Mouse (Mus musculus) thymus, adult 2 months (tissue): Measurements from ENCODE around the gene Lhpp. TPM values are rescaled to one million over a fixed set of nuclear protein-coding genes. Genes with fewer than 3 reads are reported as not detected.

Experiments used
- DNase-seq: peaks from one replicate; pipeline ENCODE4 v3.0.0; 2021
- H3K27ac ChIP-seq: fragments of 200-500 bp; 2 replicates; pipeline ENCODE4 v1.5.1; 2012; ENCODE audit warnings: low read length, control low read depth; ENCODE audit not compliant: control insufficient read depth, insufficient read depth
- H3K27me3 ChIP-seq: fragments of 200-500 bp; 2 replicates; pipeline ENCODE4 v1.6.1; 2012; ENCODE audit warnings: mild to moderate bottlenecking, low read length, moderate library complexity, mixed read lengths; ENCODE audit not compliant: control insufficient read depth, insufficient read depth
- H3K36me3 ChIP-seq: fragments of 200-500 bp; 2 replicates; pipeline ENCODE4 v1.6.1; 2012; ENCODE audit warnings: mild to moderate bottlenecking, low read length, moderate library complexity; ENCODE audit not compliant: control insufficient read depth, insufficient read depth
- H3K4me1 ChIP-seq: fragments of 200-500 bp; replicated peaks from 2 replicates; pipeline ENCODE4 v1.6.1; 2012; ENCODE audit warnings: low read length; ENCODE audit not compliant: control insufficient read depth, insufficient read depth
- H3K4me3 ChIP-seq: fragments of 200-500 bp; 2 replicates; pipeline ENCODE4 v1.5.1; 2012; ENCODE audit warnings: mild to moderate bottlenecking, low read length, control low read depth, moderate library complexity; ENCODE audit not compliant: control insufficient read depth, insufficient read depth
- CTCF ChIP-seq: fragments of 200-500 bp; IDR thresholded peaks from 2 replicates; pipeline ENCODE4 v1.5.1; 2012; ENCODE audit warnings: mild to moderate bottlenecking, control low read depth, low read length, moderate library complexity, borderline replicate concordance; ENCODE audit not compliant: control insufficient read depth, poor library complexity, insufficient read depth; ENCODE audit errors: extremely low read depth
- POLR2A ChIP-seq: fragments of 200-500 bp; IDR thresholded peaks from 2 replicates; pipeline ENCODE4 v1.6.1; 2012; ENCODE audit warnings: mild to moderate bottlenecking, low read length, control low read depth, moderate library complexity; ENCODE audit not compliant: control insufficient read depth, poor library complexity, insufficient read depth; ENCODE audit errors: extremely low read depth
- WGBS: fragments of 180-500 bp; shearing (Covaris S2); methylation state at CpG from one replicate; pipeline ENCODE4 v1.1.7; 2018; 5-methylcytosine and 5-hydroxymethylcytosine counted together
- polyA plus RNA-seq: library from polyadenylated mRNA; depleted of rRNA; stranded (reverse); fragments of >200 nt; gene quantifications from 2 replicates; pipeline ENCODE4 v1.2.3, GENCODE M21; 2012

Gene Lhpp
- polyA plus RNA-seq, 1 experiment, result 12.0 TPM

DNA sequence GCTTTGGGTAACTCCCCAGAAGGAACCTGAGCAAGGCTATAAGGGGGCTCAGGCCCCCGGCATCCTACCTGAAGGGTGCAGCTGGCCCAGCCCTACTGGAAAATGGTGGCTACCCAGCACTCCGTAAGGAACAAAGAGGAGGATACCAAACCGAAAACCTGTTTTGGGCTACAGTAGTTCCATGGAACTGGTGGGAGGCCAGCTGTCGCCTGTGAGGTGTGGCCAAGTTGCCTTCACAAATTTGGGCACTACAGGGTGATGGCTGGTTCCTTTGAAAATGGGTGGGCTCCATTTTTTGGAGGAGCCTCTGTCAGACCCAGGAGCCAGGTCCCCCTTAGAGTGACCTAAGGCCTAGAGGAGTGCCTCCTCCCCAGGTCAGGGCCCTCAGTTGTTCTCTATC is 104.8 kb downstream of the Lhpp start:
- DNase-seq, result no peak
- WGBS, result 96% methylated on average over 4 of the region's 4 CpGs
- Histone ChIP-seq H3K36me3 (peaks cover 21% of the 10 kb centered on the region), H3K27ac (no peak overlapping the region), H3K4me3 (no peak overlapping the region), H3K27me3 (no peaks in the 10 kb centered on the region), H3K4me1 (peaks cover 8% of the 10 kb centered on the region; the same call in 1 of the 2 replicates)
- TF ChIP-seq POLR2A (no peak), CTCF (no peak)

GRCm38 (mm10) chr7:132719570-132719969 is 109.1 kb downstream of the Lhpp start:
- Histone ChIP-seq H3K4me1 (peaks cover 9% of the 10 kb centered on the region), H3K36me3 (peaks cover 11% of the 10 kb centered on the region), H3K4me3 (no peak overlapping the region), H3K27me3 (no peaks in the 10 kb centered on the region), H3K27ac (no peak overlapping the region)
- no peak for TF ChIP-seq POLR2A
- no peak for TF ChIP-seq CTCF
- 95% methylated on average over 4 of the region's 4 CpGs for WGBS
- DNase-seq, result no peak

DNA sequence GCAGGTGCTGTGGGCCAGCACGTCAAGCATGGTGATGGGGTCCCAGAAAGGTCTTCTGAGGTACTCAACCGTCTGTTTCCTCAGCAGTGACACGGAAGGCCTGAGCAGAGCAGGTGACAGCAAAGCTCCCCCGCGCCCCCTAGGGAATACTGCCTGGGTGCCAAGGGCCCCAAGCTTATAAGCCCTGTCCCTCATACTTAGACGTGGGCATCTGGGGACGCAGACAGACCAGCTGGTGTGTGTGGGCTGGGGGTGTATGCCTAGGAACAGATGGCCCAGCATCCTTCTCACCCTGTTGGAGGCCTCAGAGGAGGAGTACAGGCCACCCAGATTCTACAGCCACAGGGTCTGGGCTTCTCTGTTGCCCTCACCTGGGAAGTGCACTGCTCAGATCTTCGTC is 110.1 kb downstream of the Lhpp start:
- Histone ChIP-seq H3K27me3 (no peaks in the 10 kb centered on the region), H3K4me1 (peaks cover 9% of the 10 kb centered on the region), H3K4me3 (no peak overlapping the region), H3K36me3 (peaks cover under 1% of the 10 kb centered on the region), H3K27ac (no peak overlapping the region)
- no peak for DNase-seq
- TF ChIP-seq POLR2A, result no peak
- no peak for TF ChIP-seq CTCF
- WGBS, result 96% methylated on average over 8 of the region's 8 CpGs

- H3K27me3 ChIP-seq, result no peaks in the 10 kb centered on the region
- 96% methylated on average over 12 of the region's 12 CpGs for WGBS
- H3K36me3 ChIP-seq, result no peaks in the 10 kb centered on the region
- H3K4me1 ChIP-seq, result peaks cover 9% of the 10 kb centered on the region
- H3K27ac ChIP-seq, result no peak overlapping the region
- DNase-seq, result no peak
- H3K4me3 ChIP-seq, result no peak overlapping the region
- TF ChIP-seq POLR2A (no peak), CTCF (no peak)
Measured at GRCm38 (mm10) chr7:132722401-132723370, 112.2 kb downstream of the Lhpp start.

DNA sequence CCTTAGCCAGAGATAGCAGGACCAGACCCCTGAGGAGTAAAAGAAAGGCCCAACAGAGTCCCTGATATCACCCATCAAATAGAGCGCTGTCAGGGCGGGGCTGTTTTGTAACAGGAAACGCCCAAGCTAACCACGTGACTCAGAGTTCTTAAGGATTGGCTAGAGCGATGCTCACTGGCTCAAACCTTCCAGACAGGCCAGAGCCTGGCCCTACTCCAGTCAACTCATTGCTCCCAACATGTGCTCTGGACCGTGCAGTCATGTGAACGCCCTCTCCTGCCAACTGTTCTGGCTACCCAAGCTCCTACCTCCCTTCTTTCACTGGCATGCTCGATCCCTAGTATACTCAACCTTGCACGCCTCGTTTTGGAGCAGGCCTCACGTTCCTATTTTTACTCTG is 113.5 kb downstream of the Lhpp start:
- no peak for DNase-seq
- H3K36me3 ChIP-seq, result no peaks in the 10 kb centered on the region

DNA sequence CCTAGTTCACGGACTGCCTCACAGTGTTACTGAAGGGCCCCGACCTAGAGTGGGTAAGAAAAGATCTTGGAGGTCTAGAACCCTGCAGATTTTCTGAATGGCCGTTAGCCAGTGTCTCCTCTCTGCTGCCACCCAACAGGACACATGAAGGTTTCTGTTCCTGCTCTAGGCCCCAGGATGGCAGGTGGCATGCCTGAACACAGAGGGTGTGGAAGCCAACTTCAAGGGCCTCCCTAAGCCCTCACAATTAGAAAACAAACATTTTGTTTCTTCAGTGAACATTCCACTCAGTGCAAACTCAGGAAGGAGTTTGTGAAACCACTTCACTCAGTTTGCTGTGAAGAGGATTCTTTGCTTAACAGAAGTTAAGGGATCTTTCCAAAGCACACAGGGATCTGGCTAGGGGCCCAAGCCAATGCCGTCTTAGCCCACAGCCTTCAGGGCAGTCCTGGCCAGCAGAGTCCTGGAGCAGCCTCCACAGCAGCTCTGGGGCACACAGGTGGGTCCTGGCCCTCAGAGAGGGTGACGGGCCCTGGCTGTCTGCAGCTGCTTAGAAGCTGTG is 114.1 kb downstream of the Lhpp start:
- H3K36me3 ChIP-seq, result no peaks in the 10 kb centered on the region
- peaks cover 9% of the 10 kb centered on the region for H3K4me1 ChIP-seq
- H3K4me3 ChIP-seq, result no peak overlapping the region
- TF ChIP-seq POLR2A (no peak), CTCF (no peak)
- no peak for DNase-seq
- H3K27ac ChIP-seq, result no peak overlapping the region
- 94% methylated on average over 5 of the region's 5 CpGs for WGBS
- H3K27me3 ChIP-seq, result no peaks in the 10 kb centered on the region

More for the DNA sequence above, 113.5 kb downstream of the Lhpp start:
- H3K27ac ChIP-seq, result no peak overlapping the region
- TF ChIP-seq CTCF (no peak), POLR2A (no peak)
- no peak overlapping the region for H3K4me3 ChIP-seq
- peaks cover 9% of the 10 kb centered on the region for H3K4me1 ChIP-seq
- no peaks in the 10 kb centered on the region for H3K27me3 ChIP-seq
- 87% methylated on average over 11 of the region's 11 CpGs for WGBS
